Mouse (Mus musculus): Measurements from ENCODE around the gene Osbpl11. TPM values are rescaled to one million over a fixed set of nuclear protein-coding genes. Genes with fewer than 3 reads are reported as not detected.
A peak's percentile ranks its signal among the peaks of the same experiment; 100 is the strongest.

Gene Osbpl11
- polyA plus RNA-seq, 1 experiment from 2014 or later: 20.3 TPM

- no peak overlapping the region for H3K4me2 ChIP-seq (replicated peaks)
- peaks cover 19% of the 10 kb centered on the region; the same call in 1 of the 2 replicates for H3K36me3 ChIP-seq
- H3K27ac ChIP-seq (replicated peaks): no peak overlapping the region
- no peaks in the 10 kb centered on the region for H3K9me3 ChIP-seq
- H3K4me3 ChIP-seq: no peak overlapping the region
- 84% methylated on average over 2 of the region's 2 CpGs for WGBS
- no peak overlapping the region for H3K9ac ChIP-seq (replicated peaks)
- H3K27me3 ChIP-seq: no peaks in the 10 kb centered on the region
- ATAC-seq (replicated peaks): no peak
- H3K4me1 ChIP-seq: peaks cover 8% of the 10 kb centered on the region
Observed at GRCm38 (mm10) chr16:33247006-33247405, 62.1 kb downstream of the Osbpl11 start.

- H3K9ac ChIP-seq (replicated peaks): peak overlapping the region; percentile 99
- H3K36me3 ChIP-seq: no peaks in the 10 kb centered on the region
- 18% methylated on average over 9 of the region's 9 CpGs for WGBS
- H3K4me3 ChIP-seq: peak overlapping the region; percentile 100
- no peaks in the 10 kb centered on the region for H3K27me3 ChIP-seq
- H3K9me3 ChIP-seq: no peaks in the 10 kb centered on the region
- no peak for ATAC-seq (replicated peaks)
- H3K4me2 ChIP-seq (replicated peaks): peak overlapping the region; percentile 66
- H3K4me1 ChIP-seq: peaks cover 24% of the 10 kb centered on the region
- peak overlapping the region; percentile 73 for H3K27ac ChIP-seq (replicated peaks)
Observed at GRCm38 (mm10) chr16:33250651-33251120, 65.8 kb downstream of the Osbpl11 start.

GRCm38 (mm10) chr16:33251194-33252051 lies 66.6 kb downstream of the Osbpl11 start, which contains the start of gene Snx4:
Gene Snx4, plus strand, starts transcription at chr16:33251442.
- ATAC-seq (replicated peaks): peak; percentile 95
- under 1% methylated on average over 72 of the region's 72 CpGs for whole genome bisulfite sequencing
- H3K27me3 ChIP-seq: no peaks in the 10 kb centered on the region

GRCm38 (mm10) chr16:33255601-33256000 lies 70.7 kb downstream of the Osbpl11 start:
- Histone ChIP-seq H3K36me3 (no peaks in the 10 kb centered on the region), H3K4me3 (no peak overlapping the region), H3K27ac (replicated peaks) (no peak overlapping the region), H3K9ac (replicated peaks) (no peak overlapping the region), H3K9me3 (no peaks in the 10 kb centered on the region), H3K27me3 (no peaks in the 10 kb centered on the region), H3K4me1 (peaks cover 21% of the 10 kb centered on the region), H3K4me2 (replicated peaks) (no peak overlapping the region)
- no peak for ATAC-seq (replicated peaks)
- 84% methylated on average over 7 of the region's 7 CpGs for WGBS

More at GRCm38 (mm10) chr16:33251194-33252051, 66.6 kb downstream of the Osbpl11 start, which contains the start of gene Snx4:
- Histone ChIP-seq H3K4me1 (peaks cover 24% of the 10 kb centered on the region), H3K27ac (replicated peaks) (peak within 1 kb of the TSS; percentile 73), H3K9ac (replicated peaks) (peak within 1 kb of the TSS; percentile 99), H3K4me3 (peak within 1 kb of the TSS; percentile 100), H3K9me3 (no peaks in the 10 kb centered on the region), H3K4me2 (replicated peaks) (peak within 1 kb of the TSS; percentile 66), H3K36me3 (no peaks in the 10 kb centered on the region)

GRCm38 (mm10) chr16:33258530-33258929 lies 73.7 kb downstream of the Osbpl11 start:
- ATAC-seq (replicated peaks): no peak
- no peak overlapping the region for H3K4me2 ChIP-seq (replicated peaks)
- WGBS: 96% methylated on average over 2 of the region's 2 CpGs
- H3K4me1 ChIP-seq: 0 out of 2 replicates have a peak, but pooled peaks cover 5% of the 10 kb centered on the region
- no peak overlapping the region for H3K27ac ChIP-seq (replicated peaks)
- no peaks in the 10 kb centered on the region for H3K27me3 ChIP-seq
- no peak overlapping the region for H3K9ac ChIP-seq (replicated peaks)
- H3K9me3 ChIP-seq: no peaks in the 10 kb centered on the region
- no peaks in the 10 kb centered on the region for H3K36me3 ChIP-seq
- H3K4me3 ChIP-seq: no peak overlapping the region

- no peaks in the 10 kb centered on the region for H3K27me3 ChIP-seq
- ATAC-seq (replicated peaks): no peak
- H3K4me2 ChIP-seq (replicated peaks): no peak overlapping the region
- no peak overlapping the region for H3K27ac ChIP-seq (replicated peaks)
- peaks cover 10% of the 10 kb centered on the region for H3K36me3 ChIP-seq
- H3K4me3 ChIP-seq: no peak overlapping the region
- WGBS: 81% methylated on average over 3 of the region's 3 CpGs
- no peak overlapping the region for H3K9ac ChIP-seq (replicated peaks)
- no peaks in the 10 kb centered on the region for H3K9me3 ChIP-seq
- H3K4me1 ChIP-seq: no peaks in the 10 kb centered on the region
Observed at GRCm38 (mm10) chr16:33259824-33260223, 75.0 kb downstream of the Osbpl11 start.

- ATAC-seq (replicated peaks): no peak
- Histone ChIP-seq H3K27ac (replicated peaks) (no peak overlapping the region), H3K36me3 (peaks cover 19% of the 10 kb centered on the region), H3K4me2 (replicated peaks) (no peak overlapping the region), H3K4me1 (no peaks in the 10 kb centered on the region), H3K9me3 (no peaks in the 10 kb centered on the region), H3K4me3 (no peak overlapping the region), H3K27me3 (no peaks in the 10 kb centered on the region), H3K9ac (replicated peaks) (no peak overlapping the region)
- 95% methylated on average over 8 of the region's 8 CpGs for WGBS
Observed at GRCm38 (mm10) chr16:33260825-33261224, 76.0 kb downstream of the Osbpl11 start.

GRCm38 (mm10) chr16:33261584-33262061 lies 76.8 kb downstream of the Osbpl11 start:
- Histone ChIP-seq H3K4me3 (no peak overlapping the region), H3K9me3 (no peaks in the 10 kb centered on the region), H3K27ac (replicated peaks) (no peak overlapping the region), H3K27me3 (no peaks in the 10 kb centered on the region), H3K9ac (replicated peaks) (no peak overlapping the region), H3K36me3 (peaks cover 26% of the 10 kb centered on the region), H3K4me1 (no peaks in the 10 kb centered on the region), H3K4me2 (replicated peaks) (no peak overlapping the region)
- no peak for ATAC-seq (replicated peaks)
- 93% methylated on average over 2 of the region's 2 CpGs for WGBS

- H3K27me3 ChIP-seq: no peaks in the 10 kb centered on the region
- no peak overlapping the region for H3K4me3 ChIP-seq
- no peak for ATAC-seq (replicated peaks)
- H3K9me3 ChIP-seq: no peaks in the 10 kb centered on the region
- no peaks in the 10 kb centered on the region for H3K4me1 ChIP-seq
- no peak overlapping the region for H3K27ac ChIP-seq (replicated peaks)
- H3K4me2 ChIP-seq (replicated peaks): no peak overlapping the region
- WGBS: 87% methylated on average over 1 of the region's 1 CpGs
- peaks cover 29% of the 10 kb centered on the region for H3K36me3 ChIP-seq
- no peak overlapping the region for H3K9ac ChIP-seq (replicated peaks)
Observed at GRCm38 (mm10) chr16:33262096-33262495, 77.2 kb downstream of the Osbpl11 start.

GRCm38 (mm10) chr16:33267616-33268253 lies 82.9 kb downstream of the Osbpl11 start:
- Histone ChIP-seq H3K4me1 (no peaks in the 10 kb centered on the region), H3K4me3 (no peak overlapping the region), H3K27me3 (no peaks in the 10 kb centered on the region), H3K4me2 (replicated peaks) (no peak overlapping the region), H3K9ac (replicated peaks) (no peak overlapping the region), H3K27ac (replicated peaks) (no peak overlapping the region), H3K9me3 (no peaks in the 10 kb centered on the region), H3K36me3 (peaks cover 60% of the 10 kb centered on the region)
- ATAC-seq (replicated peaks): no peak
- 92% methylated on average over 9 of the region's 9 CpGs for whole genome bisulfite sequencing

GRCm38 (mm10) chr16:33271824-33272223 lies 87.0 kb downstream of the Osbpl11 start:
- peaks cover 50% of the 10 kb centered on the region for H3K36me3 ChIP-seq
- H3K27me3 ChIP-seq: no peaks in the 10 kb centered on the region
- H3K4me1 ChIP-seq: no peaks in the 10 kb centered on the region
- no peaks in the 10 kb centered on the region for H3K9me3 ChIP-seq
- 95% methylated on average over 4 of the region's 4 CpGs for WGBS
- no peak overlapping the region for H3K4me2 ChIP-seq (replicated peaks)
- H3K4me3 ChIP-seq: no peak overlapping the region
- no peak for ATAC-seq (replicated peaks)
- H3K9ac ChIP-seq (replicated peaks): no peak overlapping the region
- H3K27ac ChIP-seq (replicated peaks): no peak overlapping the region

- H3K36me3 ChIP-seq: peaks cover 52% of the 10 kb centered on the region
- no peak for ATAC-seq (replicated peaks)
- H3K4me1 ChIP-seq: no peaks in the 10 kb centered on the region
- H3K27ac ChIP-seq (replicated peaks): no peak overlapping the region
- no peak overlapping the region for H3K4me2 ChIP-seq (replicated peaks)
- H3K4me3 ChIP-seq: no peak overlapping the region
- H3K27me3 ChIP-seq: no peaks in the 10 kb centered on the region
- 93% methylated on average over 1 of the region's 1 CpGs for WGBS
- no peak overlapping the region for H3K9ac ChIP-seq (replicated peaks)
- H3K9me3 ChIP-seq: no peaks in the 10 kb centered on the region
Observed at GRCm38 (mm10) chr16:33283079-33283478, 98.2 kb downstream of the Osbpl11 start.

All from forebrain, embryonic 15.5 days (tissue).